Mouse (Mus musculus) heart, adult 11 months (tissue): Measurements from ENCODE around the gene Mgme1.

ENCODE experiments used
- DNase-seq: peaks from one replicate; pipeline ENCODE4 v3.0.0; 2022

Gene Mgme1

DNA sequence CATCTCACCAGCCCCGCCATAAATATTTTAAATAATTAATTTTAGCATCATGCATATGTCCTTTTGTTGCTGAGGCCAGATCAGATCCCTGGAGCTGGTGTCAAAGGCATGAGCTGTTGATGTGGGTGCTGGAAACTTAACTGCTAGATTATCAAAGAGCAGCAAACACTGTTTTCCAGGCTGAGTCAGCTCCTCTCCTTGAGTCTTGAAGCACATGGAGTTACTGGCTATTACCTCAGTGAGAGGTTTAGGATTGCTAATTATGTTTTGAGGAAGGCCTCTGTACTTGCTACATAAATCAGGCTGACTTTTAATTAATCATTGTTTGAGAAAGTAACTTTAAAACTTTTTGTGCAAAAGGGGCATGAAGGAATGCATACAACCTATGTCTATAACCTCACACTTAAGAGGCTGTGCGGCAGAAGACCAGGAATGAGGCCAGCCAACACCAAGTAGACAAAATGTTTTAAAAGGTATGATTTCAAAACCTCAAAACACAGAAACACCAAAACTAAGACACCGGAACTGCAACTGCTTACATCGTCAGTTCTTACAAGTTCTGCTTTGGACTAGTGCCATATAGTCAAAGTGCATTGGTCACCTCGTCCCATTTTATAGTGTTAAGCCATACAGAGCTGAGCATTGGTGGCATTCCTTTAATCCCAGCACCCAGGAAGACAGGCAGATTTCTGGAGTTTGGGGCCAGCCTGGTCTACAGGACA, 5.9 kb upstream of the Mgme1 start:
- DNase-seq: peak; percentile 87

- DNase-seq: no peak
Observed at GRCm38 (mm10) chr2:144265120-144265488, 5.4 kb upstream of the Mgme1 start.

DNA sequence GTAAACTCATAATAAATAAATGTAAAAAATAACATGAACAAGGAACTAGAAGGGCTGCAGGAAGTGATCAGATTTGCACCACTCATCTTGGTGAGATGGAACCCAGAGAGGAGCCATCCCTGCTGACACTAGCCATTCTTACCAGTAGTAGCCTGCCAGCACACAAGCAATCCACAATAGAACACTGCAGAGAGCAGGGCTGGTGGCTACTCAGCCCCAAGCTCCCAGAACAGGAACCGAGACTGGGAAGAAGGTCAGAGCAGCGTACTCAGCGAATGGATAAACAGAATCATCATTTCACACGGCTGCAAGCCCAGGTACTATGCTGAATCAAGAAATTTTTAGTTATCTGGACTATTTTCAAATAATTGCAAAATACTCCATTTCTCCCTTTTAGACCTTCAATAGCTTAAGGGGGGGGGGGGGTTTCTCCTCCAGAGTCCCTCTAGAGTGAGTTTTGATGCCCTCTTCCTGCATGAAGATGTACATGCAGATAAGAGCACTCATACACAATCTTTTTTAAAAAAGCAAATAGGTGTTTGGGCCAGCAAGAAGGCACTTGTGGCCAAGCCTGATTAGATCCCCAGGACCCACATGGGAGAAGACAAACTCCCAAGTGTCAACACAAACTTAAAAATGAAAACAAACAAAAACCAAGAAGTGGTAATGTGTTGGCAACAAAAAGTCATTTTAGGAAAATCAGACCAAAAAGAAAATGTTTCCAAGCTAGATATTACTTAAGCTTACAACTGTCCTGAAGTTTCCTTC, 4.4 kb upstream of the Mgme1 start:
- DNase-seq: peak; percentile 98

DNA sequence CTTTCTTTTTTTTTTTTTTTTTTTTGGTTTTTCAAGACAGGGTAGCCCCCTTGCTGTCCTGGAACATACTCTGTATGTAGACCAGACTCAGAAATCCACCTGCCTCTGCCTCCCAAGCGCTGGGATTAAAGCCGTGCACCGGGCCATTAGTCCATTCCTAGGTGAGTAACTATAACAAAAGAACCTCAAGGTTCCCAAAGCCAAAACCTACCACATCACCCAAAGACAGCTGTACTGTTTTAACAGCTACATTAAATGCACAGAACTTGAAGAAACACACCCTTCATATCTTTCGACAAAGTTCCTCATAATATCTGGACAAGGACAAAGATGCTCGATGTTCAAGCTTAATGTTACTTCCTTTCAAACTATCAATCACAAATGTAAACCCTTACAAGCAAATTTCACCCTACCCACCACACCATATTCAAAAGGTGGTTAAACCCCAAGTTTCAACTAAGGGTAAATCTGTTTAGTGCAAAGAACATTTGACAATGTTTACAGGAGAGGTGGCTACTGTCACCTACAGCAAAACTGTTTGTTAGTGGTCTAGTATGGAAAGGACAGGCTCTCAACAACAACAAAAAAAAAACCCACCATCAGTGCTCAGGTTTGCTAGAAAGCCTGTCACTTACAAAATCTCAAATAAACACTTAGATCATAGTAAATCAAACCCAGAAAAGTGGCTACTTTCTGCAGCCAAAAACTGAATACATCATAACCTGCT, 3.3 kb upstream of the Mgme1 start:
- peak; percentile 64 for DNase-seq

DNA sequence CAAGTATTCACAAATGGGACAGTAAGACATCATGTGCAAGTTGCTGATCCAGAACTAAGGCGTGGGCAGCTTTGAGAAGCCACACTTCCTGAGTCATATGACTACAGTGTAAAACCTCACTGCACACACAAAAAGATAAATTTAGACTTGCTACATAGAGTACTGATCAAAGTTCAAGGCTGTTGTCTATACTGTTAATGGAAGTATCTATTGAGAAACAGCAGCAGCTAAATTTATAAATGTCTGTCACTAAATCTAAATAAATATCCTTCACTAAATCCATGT, 2.8 kb upstream of the Mgme1 start:
- DNase-seq: peak; percentile 95

GRCm38 (mm10) chr2:144268446-144269305, 1.8 kb upstream of the Mgme1 start:
- DNase-seq: no peak

GRCm38 (mm10) chr2:144269306-144269650, 1.2 kb upstream of the Mgme1 start:
- peak; percentile 83 for DNase-seq

DNA sequence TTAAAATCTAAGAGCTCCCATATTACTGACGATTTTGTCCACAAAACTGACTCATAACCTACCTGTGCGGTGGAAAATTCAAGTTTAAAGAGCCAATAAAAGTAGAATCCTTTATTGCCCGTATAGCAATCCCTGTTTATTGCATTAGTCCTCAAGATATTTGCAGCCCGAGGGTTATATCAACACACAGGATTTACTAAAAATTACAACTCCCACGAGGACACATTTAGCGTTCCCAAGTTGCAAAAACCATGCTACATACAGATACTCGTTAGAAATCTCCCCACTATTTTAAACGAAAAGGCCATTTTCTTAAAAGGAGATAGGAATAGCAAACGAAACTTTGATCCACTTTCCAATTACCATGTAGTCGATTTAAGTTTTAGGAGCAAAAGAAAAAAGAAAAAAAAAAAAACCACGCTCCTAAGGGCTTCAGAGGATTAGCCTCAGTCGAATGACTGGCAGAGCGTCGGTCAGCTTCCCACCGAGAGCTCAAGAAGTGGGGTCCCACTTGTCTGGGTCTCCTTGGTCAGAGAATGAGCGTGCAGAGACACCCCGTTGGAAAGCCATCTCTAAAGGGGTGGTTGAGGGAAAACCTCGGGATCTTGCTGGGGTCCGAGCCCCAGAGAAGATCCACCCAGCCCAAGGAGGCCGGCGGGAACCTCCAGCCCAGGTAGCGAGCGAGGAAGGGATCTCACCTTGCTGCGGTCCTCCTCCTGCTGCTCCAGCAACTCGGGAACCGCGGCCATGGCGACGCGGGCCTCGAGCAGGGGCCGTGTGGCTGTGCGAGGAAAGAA, 586 bp upstream of the Mgme1 start:
- no peak for DNase-seq

GRCm38 (mm10) chr2:144272088-144272487, 1.6 kb downstream of the Mgme1 start:
- peak; percentile 80 for DNase-seq

- DNase-seq: peak; percentile 86
Observed at GRCm38 (mm10) chr2:144274741-144275140, 4.3 kb downstream of the Mgme1 start.

DNA sequence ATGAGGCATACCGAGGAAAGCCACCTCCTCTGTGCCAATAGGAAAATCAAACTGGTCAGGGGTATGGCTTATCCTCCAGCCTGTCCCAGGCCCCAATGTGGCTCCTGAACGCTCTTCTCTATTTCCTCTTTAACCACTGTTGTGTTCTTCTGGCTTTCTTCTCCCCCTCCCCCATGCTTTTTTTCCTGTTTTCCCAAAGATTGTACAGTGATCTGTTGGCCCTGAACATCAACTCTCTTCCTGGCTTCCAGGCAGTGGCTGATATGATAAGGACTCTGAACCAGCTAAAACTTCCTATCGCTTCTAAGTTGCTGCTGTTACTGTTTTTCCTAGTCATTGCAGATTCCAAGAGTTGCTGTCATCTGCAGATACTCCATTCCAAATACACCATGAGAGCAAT, 6.4 kb downstream of the Mgme1 start:
- peak; percentile 87 for DNase-seq

GRCm38 (mm10) chr2:144279742-144280141, 9.3 kb downstream of the Mgme1 start:
- DNase-seq: peak; percentile 98

DNA sequence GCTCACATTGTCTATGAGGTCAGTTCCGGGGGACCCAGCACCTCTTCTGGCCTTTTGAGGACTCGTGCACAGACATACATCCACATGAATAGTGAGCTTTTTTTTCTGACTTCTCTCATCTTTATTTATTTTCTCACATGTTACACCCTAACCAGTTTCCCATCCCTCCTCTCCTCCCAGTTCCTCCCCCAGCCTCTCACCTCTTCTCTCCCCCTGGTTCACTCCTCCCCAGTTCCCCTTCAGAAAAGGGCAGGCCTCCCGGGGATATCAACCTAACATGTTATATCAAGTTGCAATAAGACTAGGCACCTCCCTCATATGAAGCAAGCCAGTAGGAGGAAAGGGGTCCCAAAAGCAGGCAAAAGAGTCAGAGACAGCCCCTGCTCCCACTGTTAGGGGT, 10.1 kb downstream of the Mgme1 start:
- DNase-seq: no peak

- no peak for DNase-seq
Observed at GRCm38 (mm10) chr2:144281417-144281816, 11.0 kb downstream of the Mgme1 start.

DNA sequence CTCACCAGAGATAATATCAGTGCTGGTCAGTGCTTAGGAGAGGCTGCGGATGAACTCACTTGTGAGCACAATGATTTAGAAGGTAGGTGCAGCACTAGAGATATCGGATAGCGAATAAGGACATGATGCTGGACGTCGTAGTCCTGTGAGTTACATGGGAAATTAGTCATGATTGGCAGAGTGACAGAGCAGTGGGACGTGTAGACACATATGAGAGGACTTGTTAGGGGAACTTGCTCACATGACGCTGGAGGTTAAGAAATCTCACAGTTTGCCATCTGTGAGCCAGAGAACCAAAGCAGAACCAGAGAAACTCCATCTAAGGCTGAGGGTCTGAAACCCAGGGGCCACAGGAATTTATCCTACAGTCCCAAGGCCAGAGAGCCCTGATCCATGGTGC, 19.9 kb downstream of the Mgme1 start:
- DNase-seq: no peak

DNA sequence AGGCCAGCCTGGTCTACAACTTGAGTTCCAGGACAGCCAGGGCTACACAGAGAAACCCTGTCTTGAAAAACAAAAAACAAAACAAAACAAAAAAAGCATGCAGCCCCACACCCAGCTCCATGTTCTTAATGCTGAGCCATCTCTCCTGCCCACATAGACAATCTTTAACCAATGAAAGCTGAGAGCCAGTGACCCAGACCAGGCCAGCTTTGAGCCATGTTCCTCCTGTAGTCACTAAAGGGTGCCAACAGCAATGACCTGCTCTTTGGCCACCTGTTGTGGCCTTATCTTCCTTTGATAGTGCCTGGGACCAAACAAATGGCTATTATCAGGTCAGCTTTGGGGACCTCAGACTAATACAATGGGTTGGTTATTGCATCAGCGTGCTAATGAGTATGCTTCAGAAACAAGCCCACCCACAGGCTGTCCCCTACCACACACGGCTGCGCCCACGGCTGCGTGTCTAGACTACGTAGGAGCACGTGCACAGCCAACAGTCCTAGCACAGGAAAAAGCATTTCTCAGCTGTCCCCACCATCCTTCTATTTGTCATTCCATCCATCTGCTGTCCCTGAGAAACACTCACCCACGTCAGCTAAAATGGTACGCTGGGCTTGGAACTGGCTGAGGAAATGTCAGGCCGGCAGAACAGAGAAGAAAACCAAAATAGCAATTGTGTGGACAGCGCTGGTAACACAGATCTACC, 21.3 kb downstream of the Mgme1 start:
- no peak for DNase-seq

DNA sequence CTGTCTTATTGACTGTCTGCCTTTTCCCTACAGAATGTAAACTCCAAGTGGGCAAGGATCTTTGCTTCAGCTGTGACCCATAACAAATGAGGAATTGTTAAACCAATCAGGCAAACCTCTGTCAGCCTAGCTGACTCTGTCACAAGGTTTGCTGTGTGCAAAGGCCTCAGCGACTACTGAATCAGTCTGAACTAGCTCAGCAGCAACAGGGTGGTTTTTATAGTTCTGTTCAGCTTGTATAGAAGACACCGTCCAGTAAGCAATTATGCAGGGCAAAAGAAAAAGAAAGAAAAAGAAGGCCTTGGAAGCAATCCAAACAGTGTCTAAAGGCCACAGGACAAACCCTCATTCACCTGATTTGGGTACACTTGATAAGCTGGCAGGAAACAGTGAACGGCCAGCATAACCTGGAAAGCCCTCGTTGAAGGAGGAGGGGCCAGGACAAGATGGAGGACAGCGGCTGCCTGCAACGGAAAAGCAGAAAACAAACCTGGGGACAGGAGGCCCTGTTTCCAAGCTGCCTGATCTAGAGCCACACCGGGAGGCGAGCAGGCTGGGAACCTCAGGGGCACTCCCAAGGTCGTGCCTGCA, 24.8 kb downstream of the Mgme1 start:
- DNase-seq: no peak

GRCm38 (mm10) chr2:144299749-144300669, 29.5 kb downstream of the Mgme1 start:
- no peak for DNase-seq

DNA sequence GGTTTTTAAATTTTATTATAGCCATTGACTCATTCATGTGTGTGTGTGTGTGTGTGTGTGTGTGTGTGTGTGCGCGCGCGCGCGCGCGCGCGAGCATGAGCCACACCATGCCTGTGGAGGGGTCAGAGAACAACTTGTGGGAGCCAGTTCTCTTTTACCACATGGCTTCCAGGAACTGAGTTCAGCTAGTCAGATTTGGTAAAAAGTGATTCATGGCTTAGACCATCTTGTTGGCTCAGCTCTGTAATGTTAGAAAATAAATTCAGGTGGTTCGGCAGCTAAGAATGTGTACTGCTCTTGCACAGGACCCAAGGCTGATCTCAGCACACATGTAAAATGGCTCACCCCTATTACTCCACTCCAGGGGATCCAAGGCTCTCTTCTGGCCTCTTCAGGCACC, 30.6 kb downstream of the Mgme1 start:
- DNase-seq: no peak

DNA sequence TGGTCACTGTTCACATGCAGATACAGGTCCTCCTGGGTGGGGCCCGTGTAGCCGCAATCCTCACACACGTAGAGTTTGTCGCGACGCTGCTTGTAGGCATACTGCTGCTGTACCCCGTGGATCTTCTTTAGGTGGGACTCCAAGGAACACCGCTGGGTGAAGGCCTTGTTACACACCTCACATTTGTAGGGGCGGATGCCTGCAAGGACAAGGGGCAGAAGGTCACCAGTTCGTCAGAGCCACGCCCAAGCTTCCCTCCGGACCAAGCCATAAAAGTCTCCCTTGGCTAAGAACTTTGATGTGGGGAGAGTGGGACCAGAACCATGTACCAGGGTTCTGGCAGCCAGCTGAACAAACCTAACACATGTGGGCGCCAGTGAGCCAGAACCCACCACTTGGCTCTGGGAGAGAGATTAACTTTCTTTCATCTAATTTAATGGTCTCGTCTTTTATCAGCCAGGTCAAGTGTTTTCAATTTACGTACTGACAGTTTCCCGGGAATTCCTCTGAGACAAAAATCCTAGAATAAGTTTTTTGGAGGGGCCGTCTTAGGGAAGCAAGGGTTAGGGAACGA, 35.3 kb downstream of the Mgme1 start:
- DNase-seq: no peak
